Mouse (Mus musculus) spleen, adult 2 months (tissue): ENCODE results near the gene Srrt.

ENCODE experiments used
- CTCF ChIP-seq: fragments of 200-500 bp; IDR thresholded peaks from 2 replicates; pipeline ENCODE4 v1.5.1; 2011; ENCODE audit warnings: mild to moderate bottlenecking, inconsistent platforms; ENCODE audit not compliant: insufficient read depth, insufficient read length, insufficient replicate concordance; ENCODE audit errors: extremely low read depth
- POLR2A ChIP-seq: fragments of 200-500 bp; IDR thresholded peaks from 2 replicates; pipeline ENCODE4 v1.6.1; 2011; ENCODE audit warnings: low read depth, low read length, inconsistent platforms

- TF ChIP-seq CTCF (no peak), POLR2A (no peak)
Observed at GRCm38 (mm10) chr5:137314193-137315083, 7.0 kb upstream of the Srrt start, which contains the start of gene Trip6.
